Mouse (Mus musculus): Measurements from ENCODE around the gene Plcxd3. TPM values are rescaled to one million over a fixed set of nuclear protein-coding genes. Genes with fewer than 3 reads are reported as not detected.
A peak's percentile ranks its signal among the peaks of the same experiment; 100 is the strongest.

The Plcxd3 gene
- polyA plus RNA-seq, 1 experiment from 2014 or later = 1.8 TPM

DNA sequence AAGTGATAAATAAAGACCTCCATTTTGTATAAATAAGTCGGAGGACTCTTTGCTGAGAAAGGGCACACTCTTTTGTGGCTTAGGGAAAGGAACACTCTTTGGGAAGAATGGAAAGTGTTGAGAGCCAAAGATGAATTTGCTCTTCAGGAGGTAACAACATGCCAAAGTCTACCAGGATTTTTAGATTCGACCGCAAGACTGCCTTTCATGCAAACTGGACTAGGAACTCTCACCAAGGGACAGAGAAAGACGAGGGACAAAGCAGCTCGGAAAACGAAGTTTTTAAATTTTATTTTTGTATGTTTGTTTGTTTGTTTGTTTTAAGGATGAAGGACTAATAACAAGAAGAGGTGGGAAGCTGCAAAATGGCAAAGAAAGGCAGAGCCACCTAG lies 264 bp upstream of the Plcxd3 start:
- no peaks in the 10 kb centered on the region for H3K9me3 ChIP-seq (ENCODE audit: control insufficient read depth, low read length)
- no peak overlapping the region for H3K27ac ChIP-seq (ENCODE audit: low read depth)
- DNase-seq (ENCODE audit: low spot score) (no peak), ATAC-seq (replicated peaks; ENCODE audit: low FRiP score, low TSS enrichment, low read depth) (no peak)
- peak overlapping the region; percentile 64 for H3K4me2 ChIP-seq (ENCODE audit: low read length)
- H3K36me3 ChIP-seq (ENCODE audit: control insufficient read depth, insufficient read depth, low read length) = no peaks in the 10 kb centered on the region
- no peak overlapping the region for H3K9ac ChIP-seq (ENCODE audit: low read length)
- H3K4me1 ChIP-seq (replicated peaks; ENCODE audit: control insufficient read depth, insufficient read depth, low read length) = no peaks in the 10 kb centered on the region; the same call in 1 of the 2 replicates
- WGBS = 20% methylated on average over 6 of the region's 6 CpGs
- peaks cover 3% of the 10 kb centered on the region; the same call in 1 of the 2 replicates for H3K27me3 ChIP-seq (replicated peaks; ENCODE audit: control insufficient read depth, insufficient read depth, low read length)
- H3K4me3 ChIP-seq (ENCODE audit: low read depth, low read length) = peak overlapping the region; percentile 35

GRCm38 (mm10) chr15:4376221-4376631 lies 935 bp downstream of the Plcxd3 start:
- Histone ChIP-seq H3K4me1 (replicated peaks; ENCODE audit: control insufficient read depth, insufficient read depth, low read length) (no peaks in the 10 kb centered on the region; the same call in 1 of the 2 replicates), H3K9me3 (ENCODE audit: control insufficient read depth, low read length) (no peaks in the 10 kb centered on the region), H3K9ac (ENCODE audit: low read length) (no peak overlapping the region), H3K36me3 (ENCODE audit: control insufficient read depth, insufficient read depth, low read length) (no peaks in the 10 kb centered on the region), H3K4me2 (ENCODE audit: low read length) (peak overlapping the region; percentile 64), H3K4me3 (ENCODE audit: low read depth, low read length) (peak overlapping the region; percentile 35; the same call in 1 of the 2 replicates), H3K27ac (ENCODE audit: low read depth) (no peak overlapping the region), H3K27me3 (replicated peaks; ENCODE audit: control insufficient read depth, insufficient read depth, low read length) (peaks cover 3% of the 10 kb centered on the region; the same call in 1 of the 2 replicates)
- 17% methylated on average over 8 of the region's 8 CpGs for WGBS
- peak; percentile 54 for DNase-seq (ENCODE audit: low spot score)
- no peak for ATAC-seq (replicated peaks; ENCODE audit: low FRiP score, low TSS enrichment, low read depth)

- Histone ChIP-seq H3K4me3 (ENCODE audit: low read depth, low read length) (no peak overlapping the region), H3K36me3 (ENCODE audit: control insufficient read depth, insufficient read depth, low read length) (no peaks in the 10 kb centered on the region), H3K9me3 (ENCODE audit: control insufficient read depth, low read length) (no peaks in the 10 kb centered on the region), H3K9ac (ENCODE audit: low read length) (no peak overlapping the region), H3K27ac (ENCODE audit: low read depth) (no peak overlapping the region), H3K4me1 (replicated peaks; ENCODE audit: control insufficient read depth, insufficient read depth, low read length) (no peaks in the 10 kb centered on the region; the same call in 1 of the 2 replicates), H3K27me3 (replicated peaks; ENCODE audit: control insufficient read depth, insufficient read depth, low read length) (peaks cover 3% of the 10 kb centered on the region; the same call in 1 of the 2 replicates), H3K4me2 (ENCODE audit: low read length) (no peak overlapping the region)
- ATAC-seq (replicated peaks; ENCODE audit: low FRiP score, low TSS enrichment, low read depth) (no peak), DNase-seq (ENCODE audit: low spot score) (no peak)
- WGBS = 86% methylated on average over 5 of the region's 5 CpGs
Observed at GRCm38 (mm10) chr15:4378766-4379165, 3.5 kb downstream of the Plcxd3 start.

DNA sequence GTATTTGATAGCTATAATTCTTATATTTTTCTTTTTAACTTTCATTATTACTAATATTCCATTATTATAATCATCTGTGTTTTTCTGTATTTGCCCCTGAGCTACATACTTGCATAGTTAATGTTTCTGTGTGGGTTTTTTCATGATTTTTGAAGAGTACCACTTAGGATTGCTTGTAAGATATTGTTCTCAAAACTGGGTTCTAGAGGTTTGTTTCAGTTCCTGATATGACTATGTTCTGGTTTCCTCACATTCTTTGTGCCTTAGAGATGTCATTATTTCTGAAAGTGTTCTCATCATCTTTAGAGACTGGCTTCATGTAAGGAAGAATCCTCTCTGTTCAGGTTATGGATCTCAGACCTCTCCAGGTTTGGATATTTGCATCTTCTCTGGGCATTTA lies 12.5 kb downstream of the Plcxd3 start:
- ATAC-seq (replicated peaks; ENCODE audit: low FRiP score, low TSS enrichment, low read depth) = no peak
- Histone ChIP-seq H3K36me3 (ENCODE audit: control insufficient read depth, insufficient read depth, low read length) (no peaks in the 10 kb centered on the region), H3K4me3 (ENCODE audit: low read depth, low read length) (no peak overlapping the region), H3K9ac (ENCODE audit: low read length) (no peak overlapping the region), H3K27me3 (replicated peaks; ENCODE audit: control insufficient read depth, insufficient read depth, low read length) (no peaks in the 10 kb centered on the region), H3K9me3 (ENCODE audit: control insufficient read depth, low read length) (no peaks in the 10 kb centered on the region), H3K4me1 (replicated peaks; ENCODE audit: control insufficient read depth, insufficient read depth, low read length) (no peaks in the 10 kb centered on the region), H3K27ac (ENCODE audit: low read depth) (no peak overlapping the region), H3K4me2 (ENCODE audit: low read length) (no peak overlapping the region)
- no peak for DNase-seq (ENCODE audit: low spot score)

- ATAC-seq (replicated peaks; ENCODE audit: low FRiP score, low TSS enrichment, low read depth) (no peak), DNase-seq (ENCODE audit: low spot score) (no peak)
- no peak overlapping the region for H3K4me2 ChIP-seq (ENCODE audit: low read length)
- H3K4me3 ChIP-seq (ENCODE audit: low read depth, low read length) = no peak overlapping the region
- no peak overlapping the region for H3K9ac ChIP-seq (ENCODE audit: low read length)
- no peaks in the 10 kb centered on the region for H3K36me3 ChIP-seq (ENCODE audit: control insufficient read depth, insufficient read depth, low read length)
- no peaks in the 10 kb centered on the region for H3K9me3 ChIP-seq (ENCODE audit: control insufficient read depth, low read length)
- no peak overlapping the region for H3K27ac ChIP-seq (ENCODE audit: low read depth)
- H3K27me3 ChIP-seq (replicated peaks; ENCODE audit: control insufficient read depth, insufficient read depth, low read length) = no peaks in the 10 kb centered on the region
- no peaks in the 10 kb centered on the region for H3K4me1 ChIP-seq (replicated peaks; ENCODE audit: control insufficient read depth, insufficient read depth, low read length)
- 77% methylated on average over 4 of the region's 4 CpGs for WGBS
Observed at GRCm38 (mm10) chr15:4400096-4400495, 24.8 kb downstream of the Plcxd3 start.

DNA sequence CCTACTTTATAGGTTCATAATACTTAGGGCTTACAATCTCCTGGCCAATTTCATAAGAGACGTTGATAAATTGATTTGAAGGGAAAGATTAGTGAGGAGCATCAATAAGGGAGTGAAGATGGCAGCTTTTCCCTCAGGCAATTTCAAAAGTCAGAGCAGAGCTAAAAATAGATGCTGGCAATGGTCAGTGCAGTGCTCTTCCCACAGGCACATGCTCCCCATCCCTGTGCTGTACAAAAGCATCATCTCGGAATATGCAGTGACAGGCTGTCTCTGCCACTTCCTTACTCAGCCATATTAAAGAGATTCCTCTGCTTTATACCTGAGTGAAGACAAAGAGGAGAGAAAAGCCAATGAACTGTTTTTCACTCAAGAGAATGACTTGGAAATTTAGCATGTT lies 36.0 kb downstream of the Plcxd3 start:
- WGBS = 58% methylated on average over 2 of the region's 2 CpGs
- DNase-seq (ENCODE audit: low spot score) (no peak), ATAC-seq (replicated peaks; ENCODE audit: low FRiP score, low TSS enrichment, low read depth) (no peak)
- Histone ChIP-seq H3K36me3 (ENCODE audit: control insufficient read depth, insufficient read depth, low read length) (no peaks in the 10 kb centered on the region), H3K9ac (ENCODE audit: low read length) (no peak overlapping the region), H3K27ac (ENCODE audit: low read depth) (no peak overlapping the region), H3K4me2 (ENCODE audit: low read length) (no peak overlapping the region), H3K27me3 (replicated peaks; ENCODE audit: control insufficient read depth, insufficient read depth, low read length) (no peaks in the 10 kb centered on the region), H3K4me3 (ENCODE audit: low read depth, low read length) (no peak overlapping the region), H3K4me1 (replicated peaks; ENCODE audit: control insufficient read depth, insufficient read depth, low read length) (no peaks in the 10 kb centered on the region), H3K9me3 (ENCODE audit: control insufficient read depth, low read length) (no peaks in the 10 kb centered on the region)

DNA sequence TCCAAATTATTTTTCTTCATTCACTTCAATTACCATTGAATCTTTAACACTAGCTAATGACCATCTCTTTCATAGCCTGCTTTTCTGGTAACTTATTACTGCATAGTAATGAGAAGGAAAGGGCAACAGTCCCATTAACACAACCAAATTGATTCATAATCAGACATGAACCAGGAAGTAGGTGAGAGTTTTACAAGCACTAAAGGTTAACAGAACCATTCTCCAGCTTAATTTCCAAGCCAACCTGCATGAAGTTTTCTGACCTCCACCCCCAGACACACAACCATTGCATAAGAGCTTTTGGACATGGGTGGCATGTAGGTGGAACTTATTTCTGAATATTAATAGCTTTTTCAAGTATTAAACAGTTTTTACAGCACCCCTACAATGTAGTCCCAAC lies 64.8 kb downstream of the Plcxd3 start:
- H3K36me3 ChIP-seq (ENCODE audit: control insufficient read depth, insufficient read depth, low read length) = no peaks in the 10 kb centered on the region
- H3K9me3 ChIP-seq (ENCODE audit: control insufficient read depth, low read length) = no peaks in the 10 kb centered on the region
- no peak overlapping the region for H3K4me3 ChIP-seq (ENCODE audit: low read depth, low read length)
- H3K9ac ChIP-seq (ENCODE audit: low read length) = no peak overlapping the region
- no peak overlapping the region for H3K27ac ChIP-seq (ENCODE audit: low read depth)
- H3K4me1 ChIP-seq (replicated peaks; ENCODE audit: control insufficient read depth, insufficient read depth, low read length) = no peaks in the 10 kb centered on the region
- no peak for DNase-seq (ENCODE audit: low spot score)
- H3K27me3 ChIP-seq (replicated peaks; ENCODE audit: control insufficient read depth, insufficient read depth, low read length) = no peaks in the 10 kb centered on the region
- no peak for ATAC-seq (replicated peaks; ENCODE audit: low FRiP score, low TSS enrichment, low read depth)
- H3K4me2 ChIP-seq (ENCODE audit: low read length) = no peak overlapping the region

- Histone ChIP-seq H3K27ac (ENCODE audit: low read depth) (no peak overlapping the region), H3K9ac (ENCODE audit: low read length) (no peak overlapping the region), H3K27me3 (replicated peaks; ENCODE audit: control insufficient read depth, insufficient read depth, low read length) (no peaks in the 10 kb centered on the region), H3K4me2 (ENCODE audit: low read length) (no peak overlapping the region), H3K36me3 (ENCODE audit: control insufficient read depth, insufficient read depth, low read length) (no peaks in the 10 kb centered on the region), H3K9me3 (ENCODE audit: control insufficient read depth, low read length) (no peaks in the 10 kb centered on the region), H3K4me3 (ENCODE audit: low read depth, low read length) (no peak overlapping the region), H3K4me1 (replicated peaks; ENCODE audit: control insufficient read depth, insufficient read depth, low read length) (no peaks in the 10 kb centered on the region)
- no peak for ATAC-seq (replicated peaks; ENCODE audit: low FRiP score, low TSS enrichment, low read depth)
- WGBS = 92% methylated on average over 3 of the region's 3 CpGs
- no peak for DNase-seq (ENCODE audit: low spot score)
Observed at GRCm38 (mm10) chr15:4496182-4496581, 120.9 kb downstream of the Plcxd3 start.

GRCm38 (mm10) chr15:4496984-4497383 lies 121.7 kb downstream of the Plcxd3 start:
- no peak overlapping the region for H3K9ac ChIP-seq (ENCODE audit: low read length)
- 84% methylated on average over 2 of the region's 2 CpGs for WGBS
- H3K27ac ChIP-seq (ENCODE audit: low read depth) = no peak overlapping the region
- no peak overlapping the region for H3K4me2 ChIP-seq (ENCODE audit: low read length)
- H3K4me3 ChIP-seq (ENCODE audit: low read depth, low read length) = no peak overlapping the region
- ATAC-seq (replicated peaks; ENCODE audit: low FRiP score, low TSS enrichment, low read depth) (no peak), DNase-seq (ENCODE audit: low spot score) (no peak)
- no peaks in the 10 kb centered on the region for H3K4me1 ChIP-seq (replicated peaks; ENCODE audit: control insufficient read depth, insufficient read depth, low read length)
- H3K36me3 ChIP-seq (ENCODE audit: control insufficient read depth, insufficient read depth, low read length) = no peaks in the 10 kb centered on the region
- H3K9me3 ChIP-seq (ENCODE audit: control insufficient read depth, low read length) = no peaks in the 10 kb centered on the region
- no peaks in the 10 kb centered on the region for H3K27me3 ChIP-seq (replicated peaks; ENCODE audit: control insufficient read depth, insufficient read depth, low read length)
